Mouse (Mus musculus) liver, adult 2 months (tissue): ENCODE results near the gene Mmd.

Experiments
- CTCF ChIP-seq: fragments of 200-500 bp; IDR thresholded peaks from 2 replicates; pipeline ENCODE4 v1.5.1; 2011; ENCODE audit warnings: low read depth, low read length, control low read depth
- POLR2A ChIP-seq: fragments of 200-500 bp; IDR thresholded peaks from 2 replicates; pipeline ENCODE4 v1.6.1; 2011; ENCODE audit warnings: low read length, control low read depth; ENCODE audit not compliant: insufficient read depth; ENCODE audit errors: extremely low read depth

DNA sequence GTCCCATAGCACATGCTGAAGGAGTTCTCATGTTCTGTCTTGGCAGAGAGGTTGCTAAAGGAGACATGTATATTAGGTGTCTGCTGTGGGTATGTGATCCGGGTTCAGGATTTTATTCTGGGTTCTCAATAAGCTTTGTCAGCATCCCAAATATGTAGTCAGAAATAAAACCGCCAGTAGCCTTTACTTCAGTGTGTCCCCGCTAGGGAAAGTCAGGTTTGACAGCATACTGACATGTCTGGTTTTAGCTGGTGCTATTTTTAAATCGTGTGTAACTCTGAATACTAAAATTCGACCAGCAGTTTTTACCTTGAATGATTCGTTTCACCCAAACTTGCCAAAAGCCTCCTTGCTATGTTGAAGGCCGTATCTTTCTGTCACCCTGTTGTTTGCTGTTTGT, 16.3 kb downstream of the Mmd start:
- TF ChIP-seq POLR2A (no peak), CTCF (no peak)
